ENCODE assay signal across 8 mouse cellular contexts in the genomic region with DNA sequence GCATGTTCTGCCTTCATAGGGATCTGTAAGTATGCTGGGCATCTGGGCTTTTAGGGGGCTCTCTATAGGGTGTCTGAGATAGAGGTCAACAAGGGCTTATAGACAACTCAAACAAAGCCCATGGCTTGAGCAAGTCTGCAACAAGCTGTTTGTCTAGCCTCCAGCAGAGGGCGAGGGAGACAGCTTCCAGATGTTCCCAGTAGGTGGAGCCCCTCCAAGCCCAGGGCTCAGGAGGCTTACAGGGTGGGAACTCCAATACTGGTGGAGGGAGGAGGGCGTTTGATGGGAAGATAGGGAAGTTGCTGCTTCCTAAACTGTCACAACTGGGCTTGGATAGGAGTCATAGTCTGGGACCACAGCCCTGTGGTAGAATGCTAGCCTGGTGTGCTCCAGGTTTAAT. TPM values are rescaled to one million over a fixed set of nuclear protein-coding genes. Genes with fewer than 3 reads are reported as not detected.
A peak's percentile ranks its signal among the peaks of the same experiment; 100 is the strongest.
DNase-seq lines count a peak whose midpoint lies in the region; ATAC-seq and TF ChIP-seq lines count a peak whose summit lies in the region.

No protein-coding gene starts in this region.

- peak; percentile 62 for ATAC-seq in neural tube, embryonic 15.5 days (ENCODE audit: low FRiP score)

- peak; percentile 34 to 59 for DNase-seq in spleen, adult 18-20 months
- DNase-seq in spleen, adult 12 weeks (ENCODE audit: low spot score), result no peak
- DNase-seq in c-Kit-positive CD71-positive TER-119-positive erythroid progenitor cells, embryonic 14.5 days (ENCODE audit: low spot score), result peak; percentile 38
- DNase-seq in gastrocnemius, postnatal 36 days, result peak; percentile 39 to 60
- peak; percentile 60 for DNase-seq in kidney, adult 2 months
- DNase-seq in lung, adult 18-20 months, result peak; percentile 55 to 72
- DNase-seq in thymus, postnatal 36 days, result peak; percentile 58 to 69

- no peak overlapping the region for H3K9ac ChIP-seq in neural tube, embryonic 15.5 days (replicated peaks)

- no peaks in the 10 kb centered on the region; the same call in 1 of the 2 replicates for H3K36me3 ChIP-seq in kidney, adult 2 months (ENCODE audit: control insufficient read depth, insufficient read depth, low read length)
- peaks cover 70% of the 10 kb centered on the region for H3K36me3 ChIP-seq in neural tube, embryonic 15.5 days

- H3K9me3 ChIP-seq in neural tube, embryonic 15.5 days (replicated peaks), result no peaks in the 10 kb centered on the region

- H3K27me3 ChIP-seq in kidney, adult 2 months (replicated peaks; ENCODE audit: control insufficient read depth, insufficient read depth, low read length), result no peaks in the 10 kb centered on the region
- no peaks in the 10 kb centered on the region for H3K27me3 ChIP-seq in neural tube, embryonic 15.5 days (replicated peaks)

- no peak for TF ChIP-seq POLR2A in kidney, adult 2 months (IDR thresholded peaks at IDR 0.05; ENCODE audit: low read depth, low read length)

- H3K27ac ChIP-seq in kidney, adult 2 months (ENCODE audit: insufficient read depth, low read depth, low read length), result no peak overlapping the region
- H3K27ac ChIP-seq in neural tube, embryonic 15.5 days (replicated peaks), result no peak overlapping the region

- H3K4me1 ChIP-seq in kidney, adult 2 months (ENCODE audit: control insufficient read depth, insufficient read depth, low read length), result no peaks in the 10 kb centered on the region
- H3K4me1 ChIP-seq in neural tube, embryonic 15.5 days, result peaks cover 8% of the 10 kb centered on the region; the same call in 1 of the 2 replicates

- no peak overlapping the region for H3K4me3 ChIP-seq in kidney, adult 2 months (ENCODE audit: insufficient read depth, low read depth, low read length)
- no peak overlapping the region for H3K4me3 ChIP-seq in neural tube, embryonic 15.5 days (replicated peaks)

- WGBS in kidney, adult 2 months, result 21% methylated on average over 2 of the region's 2 CpGs
- WGBS in neural tube, embryonic 15.5 days, result 39% methylated on average over 2 of the region's 2 CpGs

- peak; percentile 94; the same call in 1 of the 2 replicates for TF ChIP-seq CTCF in kidney, adult 2 months (conservative IDR thresholded peaks at IDR 0.05; ENCODE audit: insufficient read depth, insufficient read length, low read depth, low read length)

- H3K4me2 ChIP-seq in neural tube, embryonic 15.5 days, result no peak overlapping the region

- intact Hi-C loops in gastrocnemius, postnatal 36 days (cut with DNase I), result loop anchor here (2.0 kb wide), 1 partner anchor 102 kb away; no protein-coding TSS in a partner anchor

RNA-seq across cellular contexts. Expression of a gene that starts 5.5 kb away (rescaled TPM):
- total RNA-seq in gastrocnemius, postnatal 36 days (2021), result under 1 TPM; 0.10 to 0.13 TPM
- 0.16 and 0.34 TPM in 2 replicates for polyA plus RNA-seq in kidney, adult 2 months (2012; rRNA removed)
- 46.3 and 53.7 TPM in 2 replicates for polyA plus RNA-seq in neural tube, embryonic 15.5 days (2015; fragmentation: Nextera tagmentation; extraction: Ambion mirVana)

RNA-seq across cellular contexts. Expression of a gene that starts 7.4 kb away (rescaled TPM):
- 100 to 1,000 TPM; 165 to 223 TPM for total RNA-seq in gastrocnemius, postnatal 36 days (2021)
- 45.4 and 90.1 TPM in 2 replicates for polyA plus RNA-seq in kidney, adult 2 months (2012; rRNA removed)
- 148 and 190 TPM in 2 replicates for polyA plus RNA-seq in neural tube, embryonic 15.5 days (2015; fragmentation: Nextera tagmentation; extraction: Ambion mirVana)

RNA-seq across cellular contexts. Expression of a gene that starts 14.2 kb away (rescaled TPM):
- total RNA-seq in gastrocnemius, postnatal 36 days (2021), result not detected
- polyA plus RNA-seq in kidney, adult 2 months (2012; rRNA removed), result 0.19 and 0.67 TPM in 2 replicates
- 7.8 and 12.4 TPM in 2 replicates for polyA plus RNA-seq in neural tube, embryonic 15.5 days (2015; fragmentation: Nextera tagmentation; extraction: Ambion mirVana)

RNA-seq across cellular contexts. Expression of a gene that starts 35.9 kb away (rescaled TPM):
- 10 to 100 TPM; 14.4 to 17.3 TPM for total RNA-seq in gastrocnemius, postnatal 36 days (2021)
- polyA plus RNA-seq in kidney, adult 2 months (2012; rRNA removed), result 31.2 and 32.5 TPM in 2 replicates
- 20.0 and 21.1 TPM in 2 replicates for polyA plus RNA-seq in neural tube, embryonic 15.5 days (2015; fragmentation: Nextera tagmentation; extraction: Ambion mirVana)

RNA-seq across cellular contexts. Expression of a gene that starts 41.5 kb away (rescaled TPM):
- not detected for total RNA-seq in gastrocnemius, postnatal 36 days (2021)
- polyA plus RNA-seq in kidney, adult 2 months (2012; rRNA removed), result not detected in 2 replicates
- polyA plus RNA-seq in neural tube, embryonic 15.5 days (2015; fragmentation: Nextera tagmentation; extraction: Ambion mirVana), result 0.19 and 0.29 TPM in 2 replicates

Comparison
In these comparisons a context has a peak if more than half of its experiments do, and no peak if none do; other contexts are left out.
1. RNA of a gene that starts 5.5 kb away (polyA plus RNA-seq): 46.3 to 53.7 TPM in neural tube, embryonic 15.5 days; 0.16 to 0.34 TPM in kidney, adult 2 months; every median in the first group is over 10 times any median in the second.